Mouse (Mus musculus) naive thymus-derived CD4-positive, alpha-beta T cell, adult 5 months (primary cell): ENCODE measurements around the gene Asphd2. TPM values are rescaled to one million over a fixed set of nuclear protein-coding genes. Genes with fewer than 3 reads are reported as not detected.

Source experiments
- polyA plus RNA-seq: library from polyadenylated mRNA; unstranded; fragments of 100-300 nt; shearing (Covaris generic); gene quantifications from one replicate; pipeline ENCODE4 v1.2.1, GENCODE M21; 2017

The Asphd2 gene
- not detected for polyA plus RNA-seq

GRCm38 (mm10) chr5:112394779-112395443 is at the start of gene Asphd2:
Asphd2 (minus strand) TSS chr5:112394866.

GRCm38 (mm10) chr5:112355910-112356309 is 38.8 kb downstream of the Asphd2 start, which contains the start of gene Gm6583:
Gm6583 (minus strand) TSS chr5:112356033.

GRCm38 (mm10) chr5:112342463-112343204 is 52.0 kb downstream of the Asphd2 start, which contains the start of the genes Srrd and Hps4:
Srrd (minus strand) TSS chr5:112343040.
Hps4 (plus strand) TSS chr5:112343083.

Other genes starting within 250 kb of the Asphd2 start
- not detected for gene Cryba4, start 142.3 kb downstream of the Asphd2 start, polyA plus RNA-seq
- not detected for gene Crybb1, start 139.1 kb downstream of the Asphd2 start, polyA plus RNA-seq
- gene Tpst2, start 118.2 kb downstream of the Asphd2 start, polyA plus RNA-seq = 133 TPM
- gene Tfip11, start 68.5 kb downstream of the Asphd2 start, polyA plus RNA-seq = 44.0 TPM
- gene Srrd, start 51.8 kb downstream of the Asphd2 start, polyA plus RNA-seq = 39.2 TPM
- 17.4 TPM for gene Hps4, start 51.8 kb downstream of the Asphd2 start, polyA plus RNA-seq
- gene Gm6583, start 38.8 kb downstream of the Asphd2 start, polyA plus RNA-seq = not detected
- not detected for gene Gm6588, start 54.6 kb upstream of the Asphd2 start, polyA plus RNA-seq
- not detected for gene Sez6l, start 182.3 kb upstream of the Asphd2 start, polyA plus RNA-seq